Mouse (Mus musculus) liver, embryonic 16.5 days (tissue): ENCODE measurements at regions not wholly inside any gene's neighbourhood (a gene's known extent, or its start where the extent isn't known, plus 50 kb on each side); places are given as distances from the start of the nearest gene placed in this dataset.

Experiments used
- ATAC-seq: fragments of 200-750 bp; cut with Nextera tagmentation; 2 replicates; pipeline ENCODE4 v1.8.0; 2017; ENCODE audit warnings: low read depth, mild to moderate bottlenecking, moderate number of reproducible peaks, moderate library complexity
- H3K27ac ChIP-seq: fragments of 300-500 bp; sonication (generic); 2 replicates; pipeline ENCODE4 v1.5.1; 2014; ENCODE audit warnings: mild to moderate bottlenecking, low read length
- H3K27me3 ChIP-seq: fragments of 300-500 bp; sonication (generic); 2 replicates; pipeline ENCODE4 v1.6.1; 2014; ENCODE audit warnings: low read depth, low read length, mixed read lengths; ENCODE audit not compliant: control insufficient read depth, insufficient read depth
- H3K36me3 ChIP-seq: fragments of 300-500 bp; sonication (generic); 2 replicates; pipeline ENCODE4 v1.6.1; 2014; ENCODE audit warnings: mild to moderate bottlenecking; ENCODE audit not compliant: control insufficient read depth, insufficient read depth
- H3K4me1 ChIP-seq: fragments of 300-500 bp; sonication (generic); 2 replicates; pipeline ENCODE4 v1.6.1; 2014; ENCODE audit warnings: low read depth, low read length, mixed read lengths; ENCODE audit not compliant: control insufficient read depth
- H3K4me2 ChIP-seq: fragments of 300-500 bp; sonication (generic); 2 replicates; pipeline ENCODE4 v1.6.1; 2014; ENCODE audit warnings: low read depth, low read length, mixed read lengths
- H3K4me3 ChIP-seq: fragments of 300-500 bp; sonication (generic); 2 replicates; pipeline ENCODE4 v1.5.1; 2014; ENCODE audit warnings: low read depth, mild to moderate bottlenecking, low read length
- H3K9ac ChIP-seq: fragments of 300-500 bp; sonication (generic); 2 replicates; pipeline ENCODE4 v1.6.1; 2014; ENCODE audit warnings: low read depth, low read length
- H3K9me3 ChIP-seq: fragments of 300-500 bp; sonication (generic); replicated peaks from 2 replicates; pipeline ENCODE4 v1.6.1; 2016; ENCODE audit warnings: low read length; ENCODE audit not compliant: control insufficient read depth
- WGBS: fragments of 180-500 bp; shearing (Covaris S2); extraction: QIAGEN DNeasy Blood & Tissue Kit; methylation state at CpG from one replicate; pipeline ENCODE4 v1.1.7; 2014; ENCODE audit not compliant: insufficient replicate concordance; 5-methylcytosine and 5-hydroxymethylcytosine counted together

DNA sequence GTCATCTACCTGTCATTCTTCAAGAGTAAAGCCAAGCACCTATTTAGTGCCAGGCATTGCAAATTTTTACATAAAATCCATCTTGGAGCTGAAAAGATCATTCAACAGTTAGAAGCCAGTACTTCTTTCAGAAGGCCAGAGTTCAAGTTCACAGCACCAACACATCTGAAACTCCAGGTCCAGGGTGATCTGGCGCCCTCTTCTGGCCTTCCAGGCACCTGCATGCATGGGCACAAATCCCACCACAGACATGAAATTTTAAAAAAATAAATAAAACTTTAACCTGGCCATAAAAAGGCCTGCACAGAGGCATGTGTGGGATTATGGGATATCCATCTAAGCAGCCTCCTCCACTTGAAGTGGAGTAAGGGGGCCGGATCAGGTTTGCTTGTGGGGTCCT lies 144.7 kb downstream of the Cct6b start:
- Histone ChIP-seq H3K36me3 (no peaks in the 10 kb centered on the region), H3K27ac (no peak overlapping the region), H3K9ac (no peak overlapping the region), H3K4me1 (no peaks in the 10 kb centered on the region), H3K9me3 (no peaks in the 10 kb centered on the region), H3K4me2 (no peak overlapping the region), H3K27me3 (0 out of 2 replicates have a peak, but pooled peaks cover 2% of the 10 kb centered on the region), H3K4me3 (no peak overlapping the region)
- ATAC-seq = no peak
- 32% methylated on average over 2 of the region's 2 CpGs for WGBS

DNA sequence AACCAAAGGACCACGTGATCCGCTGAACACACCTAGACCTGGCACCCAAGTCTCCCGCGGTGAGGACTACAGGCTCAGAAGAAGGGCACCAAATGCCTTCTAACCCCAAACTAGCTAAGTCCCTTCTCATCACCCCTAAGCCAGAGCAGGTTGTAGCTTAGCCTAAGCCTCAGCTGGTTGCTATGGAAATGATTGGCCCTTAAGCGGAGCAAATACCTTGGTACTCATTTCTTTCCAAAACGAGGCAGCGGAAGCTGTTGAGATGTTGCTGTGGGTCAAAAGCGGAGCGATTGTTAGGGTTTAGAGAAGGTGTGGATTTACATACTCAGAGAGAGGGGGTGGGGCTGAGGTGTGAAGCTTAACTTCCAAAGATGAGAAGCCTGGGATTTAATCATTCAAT lies 145.7 kb downstream of the Cct6b start:
- Histone ChIP-seq H3K36me3 (no peaks in the 10 kb centered on the region), H3K27me3 (0 out of 2 replicates have a peak, but pooled peaks cover 2% of the 10 kb centered on the region), H3K4me2 (no peak overlapping the region), H3K9ac (no peak overlapping the region), H3K9me3 (no peaks in the 10 kb centered on the region), H3K4me1 (no peaks in the 10 kb centered on the region), H3K4me3 (no peak overlapping the region), H3K27ac (no peak overlapping the region)
- 2% methylated on average over 9 of the region's 9 CpGs for WGBS
- ATAC-seq = no peak

DNA sequence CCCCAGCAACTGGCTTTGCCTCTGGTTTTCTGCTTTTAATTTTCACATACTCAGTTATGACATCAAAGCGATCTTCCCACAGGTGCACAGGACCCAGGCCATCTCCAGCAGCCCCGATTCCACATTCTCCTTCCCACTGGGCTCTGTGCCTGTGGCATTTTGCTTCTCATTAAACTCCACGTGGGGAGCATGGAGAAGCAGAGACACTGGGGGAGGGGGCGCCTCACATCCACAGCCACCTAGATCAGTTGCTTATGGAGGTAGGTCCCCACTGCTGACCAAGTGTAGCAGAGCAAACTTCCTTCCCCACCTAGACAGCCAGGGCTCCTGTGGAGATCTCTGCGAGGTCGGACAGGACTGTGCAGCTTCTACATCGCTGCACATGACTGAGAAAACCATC lies 147.3 kb downstream of the Cct6b start:
- Histone ChIP-seq H3K9me3 (no peaks in the 10 kb centered on the region), H3K4me1 (no peaks in the 10 kb centered on the region), H3K4me2 (no peak overlapping the region), H3K36me3 (no peaks in the 10 kb centered on the region), H3K4me3 (no peak overlapping the region), H3K9ac (no peak overlapping the region), H3K27me3 (0 out of 2 replicates have a peak, but pooled peaks cover 2% of the 10 kb centered on the region), H3K27ac (no peak overlapping the region)
- ATAC-seq = no peak
- WGBS = 43% methylated on average over 7 of the region's 7 CpGs

DNA sequence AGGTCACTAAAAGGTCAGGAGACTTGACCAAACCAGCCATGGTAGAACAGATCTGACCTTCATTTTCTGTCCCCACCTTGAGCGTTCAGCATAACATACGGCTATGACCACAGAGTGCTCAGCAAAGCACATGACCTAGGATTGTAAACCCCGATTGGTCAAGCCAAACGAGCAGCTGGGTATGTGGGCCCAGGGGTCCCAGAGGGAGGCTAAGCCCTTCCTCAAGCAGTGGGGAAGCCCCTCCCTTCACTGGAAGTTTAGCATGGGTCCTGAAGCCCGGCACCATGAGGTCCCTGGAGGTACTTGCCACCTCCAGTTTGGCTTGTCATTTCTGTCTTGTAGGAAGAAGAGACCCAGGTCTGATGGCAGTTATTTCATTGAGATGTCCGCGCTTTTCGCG lies 149.8 kb downstream of the Cct6b start:
- no peaks in the 10 kb centered on the region for H3K36me3 ChIP-seq
- H3K9me3 ChIP-seq = no peaks in the 10 kb centered on the region
- H3K27ac ChIP-seq = no peak overlapping the region
- H3K4me3 ChIP-seq = no peak overlapping the region
- H3K4me1 ChIP-seq = no peaks in the 10 kb centered on the region
- no peak for ATAC-seq
- no peak overlapping the region for H3K4me2 ChIP-seq
- H3K27me3 ChIP-seq = 0 out of 2 replicates have a peak, but pooled peaks cover 2% of the 10 kb centered on the region
- no peak overlapping the region for H3K9ac ChIP-seq
- WGBS = 76% methylated on average over 9 of the region's 9 CpGs

DNA sequence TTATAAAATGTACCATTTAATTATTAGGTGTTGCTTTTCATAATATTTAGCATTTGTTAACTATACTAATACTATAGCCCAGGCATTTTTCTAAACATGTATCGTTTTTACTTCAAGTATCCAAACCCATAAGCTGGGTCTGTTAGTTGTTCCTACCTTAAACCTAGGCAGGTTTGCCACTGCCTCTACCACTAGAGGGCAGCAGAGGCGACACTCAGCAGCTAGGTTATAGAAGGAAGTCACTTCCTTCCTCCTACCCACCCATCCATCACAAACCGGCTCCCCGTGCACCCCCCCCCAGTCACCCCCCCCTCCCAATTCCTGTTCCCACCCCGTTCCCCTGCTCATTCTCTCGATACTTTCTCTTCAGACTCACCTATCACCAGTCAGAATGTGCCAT lies 150.6 kb downstream of the Cct6b start:
- H3K4me3 ChIP-seq = no peak overlapping the region
- H3K9ac ChIP-seq = no peak overlapping the region
- no peak for ATAC-seq
- no peaks in the 10 kb centered on the region for H3K4me1 ChIP-seq
- no peaks in the 10 kb centered on the region for H3K9me3 ChIP-seq
- no peak overlapping the region for H3K4me2 ChIP-seq
- 0 out of 2 replicates have a peak, but pooled peaks cover 2% of the 10 kb centered on the region for H3K27me3 ChIP-seq
- whole genome bisulfite sequencing = 7% methylated on average over 6 of the region's 6 CpGs
- no peaks in the 10 kb centered on the region for H3K36me3 ChIP-seq
- H3K27ac ChIP-seq = no peak overlapping the region

DNA sequence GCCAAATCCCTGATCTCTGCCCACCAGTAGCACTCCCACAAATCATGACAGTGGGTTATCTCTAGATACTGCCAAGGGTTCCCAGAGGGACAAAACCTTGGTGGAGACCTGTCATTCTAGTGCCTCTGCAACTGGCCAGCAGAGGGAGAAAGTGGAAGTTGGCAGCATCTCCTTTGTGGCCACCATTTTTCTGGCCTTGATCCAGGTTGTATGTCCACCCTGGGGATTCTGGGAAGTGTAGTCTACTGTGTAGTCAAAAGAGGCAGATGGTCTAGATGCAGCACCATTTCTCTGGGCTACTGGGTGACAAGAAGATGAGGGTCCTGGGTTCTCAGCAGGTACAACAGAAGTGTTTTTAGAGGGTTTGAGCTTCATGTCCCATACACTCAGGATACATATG lies 152.1 kb downstream of the Cct6b start:
- H3K36me3 ChIP-seq = no peaks in the 10 kb centered on the region
- no peak overlapping the region for H3K4me3 ChIP-seq
- no peak for ATAC-seq

DNA sequence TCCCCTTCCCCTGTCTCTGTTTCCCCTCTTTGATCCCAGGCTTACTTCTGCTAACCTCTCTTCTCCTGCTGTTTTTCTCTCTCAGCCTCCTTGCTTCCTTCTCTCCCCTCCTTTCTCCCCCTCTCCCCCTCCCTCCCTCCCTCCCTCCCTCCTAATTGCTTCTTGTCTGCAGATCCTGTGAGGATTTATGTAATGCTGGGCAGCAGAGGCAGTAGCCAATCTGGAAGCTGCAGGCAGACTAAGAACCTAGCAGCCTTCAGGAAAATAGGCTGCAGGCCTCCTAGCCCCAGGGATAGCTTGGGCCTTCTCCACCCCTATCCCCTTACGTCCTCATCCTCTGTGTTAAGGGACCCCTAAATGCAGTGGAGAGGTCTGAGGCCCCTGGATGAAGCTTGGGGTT lies 155.2 kb downstream of the Cct6b start:
- WGBS = 41% methylated on average over 1 of the region's 1 CpGs
- H3K27me3 ChIP-seq = no peaks in the 10 kb centered on the region
- no peak overlapping the region for H3K9ac ChIP-seq
- no peak for ATAC-seq
- H3K27ac ChIP-seq = no peak overlapping the region
- H3K4me1 ChIP-seq = no peaks in the 10 kb centered on the region
- H3K9me3 ChIP-seq = no peaks in the 10 kb centered on the region
- H3K4me2 ChIP-seq = no peak overlapping the region
- no peaks in the 10 kb centered on the region for H3K36me3 ChIP-seq
- H3K4me3 ChIP-seq = no peak overlapping the region

More for the DNA sequence above, 152.1 kb downstream of the Cct6b start:
- H3K27ac ChIP-seq = no peak overlapping the region
- no peaks in the 10 kb centered on the region for H3K4me1 ChIP-seq
- H3K4me2 ChIP-seq = no peak overlapping the region
- no peak overlapping the region for H3K9ac ChIP-seq
- H3K9me3 ChIP-seq = no peaks in the 10 kb centered on the region
- H3K27me3 ChIP-seq = no peaks in the 10 kb centered on the region

DNA sequence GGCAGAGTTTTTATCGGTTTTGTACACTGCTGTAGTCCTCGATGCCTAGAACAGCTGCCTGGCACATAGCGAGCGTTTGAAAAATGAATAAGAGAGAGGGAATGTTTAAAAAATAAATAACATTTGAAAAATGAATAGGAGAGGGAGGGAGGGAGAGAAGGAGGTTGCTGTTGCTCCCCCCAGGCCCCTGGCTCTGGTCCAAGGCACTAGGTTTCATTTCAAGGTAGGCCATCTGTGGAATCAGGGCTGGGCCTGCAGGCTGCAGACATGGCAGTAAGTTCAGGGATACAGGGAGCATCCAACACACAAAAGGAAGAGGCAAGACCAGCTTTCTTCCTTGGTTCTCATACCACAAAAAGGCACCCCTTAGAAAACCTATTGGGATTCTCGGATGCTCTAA lies 156.5 kb downstream of the Cct6b start:
- Histone ChIP-seq H3K9me3 (no peaks in the 10 kb centered on the region), H3K9ac (no peak overlapping the region), H3K27ac (no peak overlapping the region), H3K4me2 (no peak overlapping the region), H3K27me3 (no peaks in the 10 kb centered on the region), H3K36me3 (no peaks in the 10 kb centered on the region), H3K4me1 (no peaks in the 10 kb centered on the region), H3K4me3 (no peak overlapping the region)
- ATAC-seq = no peak
- 69% methylated on average over 5 of the region's 5 CpGs for whole genome bisulfite sequencing

DNA sequence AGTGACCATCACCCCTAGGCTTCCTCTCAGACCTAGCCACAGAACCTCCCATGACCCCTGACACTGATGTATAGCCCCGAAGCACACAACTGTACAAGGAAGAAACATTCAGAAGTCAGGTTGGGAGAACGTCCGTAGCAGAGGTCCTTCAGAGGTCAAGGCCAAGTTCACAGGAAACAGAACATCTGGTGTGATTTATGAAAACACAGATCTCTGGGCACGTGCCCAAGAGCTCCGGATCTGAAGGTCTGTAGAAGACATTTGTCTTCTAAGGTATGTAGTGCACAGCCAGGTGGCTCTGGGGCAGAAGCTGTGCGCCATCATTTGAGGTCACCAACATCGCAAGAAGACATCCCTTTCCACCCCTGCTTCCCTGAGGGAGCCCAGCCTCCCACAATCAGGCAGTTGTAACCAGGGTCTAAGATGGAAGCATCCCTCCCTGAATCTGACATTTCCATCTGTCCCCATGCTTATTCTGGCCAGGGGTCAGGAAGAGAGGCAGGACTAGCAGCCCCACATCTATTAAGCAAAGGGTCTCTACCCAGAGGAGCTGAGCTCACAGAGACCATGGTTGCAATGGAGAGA lies 159.8 kb downstream of the Cct6b start:
- Histone ChIP-seq H3K4me3 (no peak overlapping the region), H3K4me1 (no peaks in the 10 kb centered on the region), H3K9ac (no peak overlapping the region), H3K4me2 (no peak overlapping the region), H3K27ac (no peak overlapping the region), H3K27me3 (no peaks in the 10 kb centered on the region), H3K9me3 (no peaks in the 10 kb centered on the region), H3K36me3 (no peaks in the 10 kb centered on the region)
- no peak for ATAC-seq
- WGBS = 44% methylated on average over 7 of the region's 7 CpGs
